Mouse (Mus musculus) forebrain, embryonic 11.5 days (tissue): Measurements from ENCODE around the gene Vmn1r31. TPM values are rescaled to one million over a fixed set of nuclear protein-coding genes. Genes with fewer than 3 reads are reported as not detected.

Experiments
- ATAC-seq: fragments of 200-750 bp; cut with Nextera tagmentation; replicated peaks from 2 replicates; pipeline ENCODE4 v1.8.0; 2017; ENCODE audit warnings: moderate TSS enrichment; ENCODE audit not compliant: low FRiP score
- DNase-seq: peaks from one replicate; pipeline ENCODE4 v3.0.0-alpha.2; 2017; ENCODE audit warnings: low spot score
- H3K27ac ChIP-seq: fragments of 300-500 bp; sonication (generic); 2 replicates; pipeline ENCODE4 v1.5.1; 2014; ENCODE audit warnings: low read depth, low read length
- H3K27me3 ChIP-seq: fragments of 300-500 bp; sonication (generic); 2 replicates; pipeline ENCODE4 v1.6.1; 2014; ENCODE audit warnings: mild to moderate bottlenecking, low read length, mixed read lengths; ENCODE audit not compliant: control insufficient read depth, insufficient read depth
- H3K36me3 ChIP-seq: fragments of 300-500 bp; sonication (generic); 2 replicates; pipeline ENCODE4 v1.6.1; 2014; ENCODE audit warnings: mild to moderate bottlenecking, low read length, moderate library complexity, mixed read lengths; ENCODE audit not compliant: control insufficient read depth, insufficient read depth
- H3K4me1 ChIP-seq: fragments of 300-500 bp; sonication (generic); replicated peaks from 2 replicates; pipeline ENCODE4 v1.6.1; 2014; ENCODE audit warnings: low read length, mixed read lengths; ENCODE audit not compliant: control insufficient read depth, insufficient read depth
- H3K4me2 ChIP-seq: fragments of 300-500 bp; sonication (generic); 2 replicates; pipeline ENCODE4 v1.6.1; 2014; ENCODE audit warnings: low read depth, mild to moderate bottlenecking, low read length, moderate library complexity, mixed read lengths; ENCODE audit not compliant: severe bottlenecking
- H3K4me3 ChIP-seq: fragments of 300-500 bp; sonication (generic); 2 replicates; pipeline ENCODE4 v1.5.1; 2014; ENCODE audit warnings: low read depth, low read length
- H3K9ac ChIP-seq: fragments of 300-500 bp; sonication (generic); 2 replicates; pipeline ENCODE4 v1.6.1; 2014; ENCODE audit warnings: low read length
- H3K9me3 ChIP-seq: fragments of 300-500 bp; sonication (generic); 2 replicates; pipeline ENCODE4 v1.6.1; 2016; ENCODE audit warnings: low read length, mixed read lengths; ENCODE audit not compliant: control insufficient read depth
- WGBS: fragments of 180-500 bp; shearing (Covaris S2); extraction: QIAGEN DNeasy Blood & Tissue Kit; methylation state at CpG from one replicate; pipeline ENCODE4 v1.1.7; 2014; 5-methylcytosine and 5-hydroxymethylcytosine counted together
- polyA plus RNA-seq: library from polyadenylated mRNA; unstranded; fragments of >200 nt; fragmentation: Nextera tagmentation; extraction: Ambion mirVana; gene quantifications from 2 replicates; pipeline ENCODE4 v1.2.1, GENCODE M21; 2014

Gene Vmn1r31
- not detected in 2 replicates for polyA plus RNA-seq

DNA sequence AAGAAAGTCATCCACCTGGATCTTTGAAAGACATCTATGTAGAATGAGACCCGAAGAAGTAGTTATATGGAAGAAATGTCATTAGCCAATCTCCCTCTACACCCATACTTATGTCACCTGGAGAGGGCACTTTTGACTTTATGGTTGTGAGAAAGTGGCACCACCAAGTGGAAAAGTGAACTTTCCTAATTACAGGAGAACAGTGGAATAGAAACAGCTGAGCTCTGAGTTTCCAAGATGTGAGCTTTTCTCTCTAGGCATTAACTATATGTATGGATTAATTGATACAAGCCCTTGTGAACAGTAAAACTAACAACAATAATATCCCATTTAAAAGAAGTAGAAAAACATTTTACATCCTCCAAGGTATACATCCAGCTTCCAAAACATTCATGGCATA, at the start of gene Vmn1r31:
Gene Vmn1r31 (minus strand): TSS at position 101 of the 400 bp plus-strand sequence.
- ATAC-seq = no peak

DNA sequence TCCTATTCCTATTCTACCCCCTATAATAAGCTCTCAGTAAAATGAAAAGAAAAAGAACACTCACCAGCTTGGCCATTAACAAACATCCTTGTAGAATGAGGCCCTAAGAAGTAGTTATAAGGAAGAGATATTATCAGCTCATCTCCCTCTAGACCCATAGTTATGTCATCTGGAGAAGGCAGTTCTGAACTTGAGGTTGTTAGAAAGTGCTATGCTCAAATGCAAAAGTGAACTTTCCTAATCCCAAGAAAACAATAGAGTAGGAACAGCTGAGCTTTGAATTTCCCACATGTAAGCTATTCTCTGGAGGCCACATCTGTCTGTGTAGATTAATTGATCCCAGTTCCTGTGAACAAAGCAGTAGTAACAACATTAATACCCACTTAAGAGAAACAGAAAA, 31.8 kb downstream of the Vmn1r31 start, which contains the start of gene Vmn1r30:
Gene Vmn1r30 (minus strand): TSS at position 101 of the 400 bp plus-strand sequence.
- Histone ChIP-seq H3K27ac (no peak within 1 kb of the TSS), H3K36me3 (no peaks in the 10 kb centered on the region), H3K9me3 (no peaks in the 10 kb centered on the region), H3K4me1 (no peaks in the 10 kb centered on the region), H3K4me2 (no peak within 1 kb of the TSS), H3K9ac (no peak within 1 kb of the TSS), H3K4me3 (no peak within 1 kb of the TSS), H3K27me3 (no peaks in the 10 kb centered on the region)
- DNase-seq (no peak), ATAC-seq (no peak)

More for the DNA sequence above, at the start of gene Vmn1r31:
- Histone ChIP-seq H3K27me3 (no peaks in the 10 kb centered on the region), H3K27ac (no peak within 1 kb of the TSS), H3K4me1 (no peaks in the 10 kb centered on the region), H3K4me3 (no peak within 1 kb of the TSS), H3K36me3 (no peaks in the 10 kb centered on the region), H3K4me2 (no peak within 1 kb of the TSS), H3K9ac (no peak within 1 kb of the TSS), H3K9me3 (no peaks in the 10 kb centered on the region)
- 81% methylated on average over 1 of the region's 1 CpGs for WGBS
- no peak for DNase-seq

Other genes starting within 250 kb of the Vmn1r31 start
- not detected in 2 replicates for gene Vmn1r28, start 213.3 kb downstream of the Vmn1r31 start, polyA plus RNA-seq
- gene Vmn1r29, start 173.8 kb downstream of the Vmn1r31 start, polyA plus RNA-seq = not detected in 2 replicates
- gene Vmn1r30, start 31.9 kb downstream of the Vmn1r31 start, polyA plus RNA-seq = not detected in 2 replicates
- gene Abcg2, start 109.2 kb upstream of the Vmn1r31 start, polyA plus RNA-seq = 44.1 and 49.7 TPM in 2 replicates